Mouse (Mus musculus) olfactory bulb, adult 2 months (tissue): ENCODE data around the gene H2-Eb1.

Experiments
- CTCF ChIP-seq: fragments of 200-500 bp; IDR thresholded peaks from 2 replicates; pipeline ENCODE4 v1.5.1; 2012; ENCODE audit warnings: low read depth, mild to moderate bottlenecking, low read length, moderate library complexity; ENCODE audit not compliant: insufficient read depth
- POLR2A ChIP-seq: fragments of 200-500 bp; IDR thresholded peaks from 2 replicates; pipeline ENCODE4 v1.6.1; 2012; ENCODE audit warnings: mild to moderate bottlenecking, low read depth, low read length, moderate library complexity; ENCODE audit not compliant: insufficient read depth

DNA sequence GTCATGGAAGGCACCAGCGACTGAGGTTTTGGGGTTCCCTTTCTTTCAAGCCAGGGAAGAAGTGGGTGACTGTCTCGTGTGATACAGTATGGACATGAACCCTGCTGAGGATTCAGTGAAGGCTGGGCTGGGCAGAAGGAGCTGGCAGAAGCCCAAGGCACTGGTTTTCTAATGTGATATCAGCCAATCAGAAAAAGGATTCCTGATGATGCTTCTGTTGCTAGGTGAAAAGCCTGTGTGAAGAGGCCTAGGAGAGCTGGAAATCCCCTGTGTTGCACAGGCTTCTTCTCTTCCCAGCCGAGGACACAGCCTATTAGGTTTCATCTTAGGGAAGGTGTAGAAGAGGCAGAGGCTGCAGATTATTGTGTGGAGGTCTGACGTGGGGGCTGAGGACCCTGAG, 44.2 kb upstream of the H2-Eb1 start:
- TF ChIP-seq POLR2A (no peak), CTCF (no peak)
